Mouse (Mus musculus): ENCODE data around the gene Spen.

DNA sequence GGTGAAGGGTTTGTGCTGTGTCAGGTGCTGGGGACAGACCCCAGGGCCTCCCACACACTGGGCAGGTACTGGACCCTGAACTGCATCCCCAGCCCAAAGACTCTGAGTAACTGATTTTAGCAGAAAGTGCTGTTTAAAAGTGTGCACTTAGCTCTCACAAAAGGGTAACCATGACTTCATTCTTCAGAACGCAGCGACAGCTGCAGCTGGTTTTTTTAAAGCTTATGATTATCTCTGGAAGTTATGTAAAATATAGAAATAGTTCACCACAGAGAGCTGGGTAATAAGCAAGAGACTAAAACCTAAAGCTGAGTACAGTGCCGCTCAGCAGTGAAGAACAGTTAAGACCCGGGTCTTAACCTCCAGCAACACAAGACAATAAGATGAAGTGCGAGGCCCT is 37.3 kb downstream of the Spen start:
- no peak for TF ChIP-seq CTCF (IDR thresholded peaks at IDR 0.05; ENCODE audit: insufficient read depth, low read depth, low read length)
- no peak for TF ChIP-seq POLR2A (IDR thresholded peaks at IDR 0.05; ENCODE audit: insufficient read depth, low read depth, low read length)

Measured in olfactory bulb, adult 2 months (tissue).